Mouse (Mus musculus) c-Kit-negative CD71-positive TER-119-positive erythroid progenitor cells, embryonic 14.5 days (primary cell): ENCODE measurements around the gene Mios.

Source experiments
- DNase-seq: peaks from one replicate; pipeline ENCODE4 v3.0.0-alpha.2; 2013; ENCODE audit warnings: low read depth, low spot score

Gene Mios

DNA sequence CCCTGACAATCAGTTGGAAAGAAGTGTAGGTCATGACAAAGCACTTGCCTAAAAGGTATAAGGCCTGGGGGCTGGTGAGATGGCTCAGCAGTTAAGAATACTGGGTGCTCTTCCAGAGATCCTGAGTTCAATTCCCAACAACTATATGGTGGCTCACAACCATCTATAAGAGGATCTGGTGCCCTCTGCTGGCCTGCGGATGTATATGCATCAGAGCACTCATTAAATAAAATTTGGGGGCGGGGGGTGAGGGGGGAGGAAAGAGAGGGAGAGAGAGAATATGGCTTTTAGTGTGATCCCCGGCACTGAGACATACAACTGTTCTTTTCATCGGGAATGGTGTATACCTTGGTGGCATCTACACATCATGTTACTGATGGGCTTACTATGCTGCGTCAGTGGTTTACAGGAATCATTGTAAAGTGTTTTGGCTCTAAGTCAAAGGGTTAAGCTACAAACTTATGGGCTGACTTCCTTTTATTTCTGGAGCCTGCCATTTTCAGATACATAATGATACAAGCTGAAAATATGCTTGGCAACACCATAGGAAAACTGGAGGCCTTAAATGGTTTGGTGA is 69.5 kb downstream of the Mios start:
- no peak for DNase-seq

DNA sequence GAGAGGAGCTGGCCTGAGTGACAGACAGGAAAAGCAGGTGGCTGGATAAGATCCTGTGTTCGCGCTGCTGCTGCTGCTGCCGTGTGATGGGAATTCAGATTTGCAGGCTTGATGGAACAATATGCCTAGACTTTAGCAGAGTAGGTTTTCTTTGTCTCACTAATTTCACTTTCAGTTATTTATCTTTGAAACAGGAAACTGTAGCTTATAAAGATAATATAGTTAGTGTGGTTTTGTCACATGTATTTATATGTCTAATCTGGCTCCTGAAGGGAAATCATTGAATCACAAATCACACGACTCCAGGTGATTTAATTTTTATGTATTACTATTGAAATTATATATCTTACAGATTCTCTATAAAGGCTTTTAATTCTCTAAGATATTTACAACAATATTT is 74.2 kb downstream of the Mios start:
- no peak for DNase-seq

DNA sequence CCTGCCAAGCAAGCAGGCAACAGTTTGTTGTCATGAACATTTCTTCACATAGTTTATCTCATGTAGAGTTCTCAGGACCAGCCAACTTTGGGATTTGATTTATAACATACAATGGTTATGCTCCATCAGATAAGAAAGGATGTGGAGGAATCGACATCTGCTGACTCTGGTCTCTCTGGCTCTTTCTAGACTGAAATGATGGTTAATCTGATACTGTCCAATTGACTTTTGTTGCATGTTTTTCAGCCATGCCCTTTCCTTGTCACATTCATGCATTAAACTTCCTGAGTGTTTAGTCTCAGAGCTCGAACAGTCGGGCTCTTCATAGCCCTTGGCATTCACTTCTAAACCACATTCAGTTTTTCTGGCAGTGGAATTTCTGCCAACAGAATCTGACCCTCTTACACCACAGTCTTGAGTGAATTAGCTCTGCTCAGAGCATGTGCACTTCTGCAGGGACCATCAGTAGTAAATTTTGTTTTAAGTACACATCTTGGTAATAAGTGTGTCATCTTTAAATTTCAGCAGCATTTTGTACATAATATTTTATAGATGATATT is 76.5 kb downstream of the Mios start:
- DNase-seq, result no peak
